Mouse (Mus musculus) thymus, postnatal 36 days (tissue): ENCODE data around the gene Gnat2.

ENCODE experiments used
- DNase-seq, 2 experiments: peaks; one replicate each; pipeline ENCODE4 v3.0.0; 2022; ENCODE audit warnings: mixed read lengths in 2 of 2

Gnat2 gene

GRCm38 (mm10) chr3:108121101-108121500 is 28.5 kb downstream of the Gnat2 start:
- DNase-seq, result no peak

- DNase-seq, result no peak
Observed at GRCm38 (mm10) chr3:108123242-108123641, 30.7 kb downstream of the Gnat2 start.

GRCm38 (mm10) chr3:108124131-108124530 is 31.5 kb downstream of the Gnat2 start:
- no peak for DNase-seq

GRCm38 (mm10) chr3:108126327-108126726 is 33.7 kb downstream of the Gnat2 start:
- no peak for DNase-seq

GRCm38 (mm10) chr3:108128520-108128919 is 35.9 kb downstream of the Gnat2 start:
- DNase-seq, result no peak

GRCm38 (mm10) chr3:108129367-108129766 is 36.8 kb downstream of the Gnat2 start:
- no peak for DNase-seq

GRCm38 (mm10) chr3:108129804-108130203 is 37.2 kb downstream of the Gnat2 start:
- DNase-seq, result no peak

- no peak for DNase-seq
Observed at GRCm38 (mm10) chr3:108131216-108131615, 38.6 kb downstream of the Gnat2 start.

- DNase-seq, result no peak
Observed at GRCm38 (mm10) chr3:108131821-108132220, 39.2 kb downstream of the Gnat2 start.

GRCm38 (mm10) chr3:108132484-108132883 is 39.9 kb downstream of the Gnat2 start:
- DNase-seq, result no peak

- no peak for DNase-seq
Observed at GRCm38 (mm10) chr3:108134701-108135100, 42.1 kb downstream of the Gnat2 start.

GRCm38 (mm10) chr3:108139113-108139512 is 46.5 kb downstream of the Gnat2 start:
- no peak for DNase-seq

- DNase-seq, result peak in 1 of 2 experiments; percentile 18
Observed at GRCm38 (mm10) chr3:108140786-108141185, 48.2 kb downstream of the Gnat2 start.

- DNase-seq, result peak; percentile 91 to 94
Observed at GRCm38 (mm10) chr3:108145534-108146445, 53.2 kb downstream of the Gnat2 start, which contains the start of gene Gnai3. Gene Gnai3, minus strand, starts transcription at chr3:108146146.

GRCm38 (mm10) chr3:108146671-108147070 is 54.1 kb downstream of the Gnat2 start:
- DNase-seq, result no peak

- DNase-seq, result peak; percentile 86 to 89
Observed at GRCm38 (mm10) chr3:108147386-108148235, 55.0 kb downstream of the Gnat2 start.
